ENCODE assay signal across 12 mouse cellular contexts in the genomic region with DNA sequence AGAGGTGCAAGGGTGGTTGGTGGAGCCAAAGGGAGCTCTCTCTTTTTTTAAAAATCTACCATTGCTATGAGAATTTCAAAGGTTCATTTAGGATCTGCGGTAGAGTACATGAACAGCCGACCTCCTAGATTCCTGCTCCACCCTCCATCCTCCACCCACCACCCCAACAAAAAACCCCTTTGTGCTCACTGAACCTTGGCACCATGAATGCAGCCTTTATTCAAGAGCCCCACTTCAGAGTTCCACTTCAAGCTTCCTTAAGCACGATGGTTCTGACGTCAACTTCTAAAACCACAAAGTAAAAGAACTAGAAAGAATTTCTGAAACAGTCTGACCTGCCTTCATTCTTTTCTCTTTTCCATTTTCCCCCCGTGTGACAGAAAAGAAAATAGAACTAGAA.
DNase-seq lines count a peak whose midpoint lies in the region; ATAC-seq and TF ChIP-seq lines count a peak whose summit lies in the region.
"Had no signal": no experiment of that assay in that cellular context is flagged by ENCODE, and none has a peak within 500 bp of the region (broad histone marks: within the 10 kb centered on the region; RNA-seq: fewer than 3 reads in every experiment).

No protein-coding gene starts in this region.

- no peaks in the 10 kb centered on the region for H3K36me3 ChIP-seq in midbrain, embryonic 12.5 days
- H3K36me3 ChIP-seq in midbrain, embryonic 13.5 days: no peaks in the 10 kb centered on the region
- H3K36me3 ChIP-seq in embryonic facial prominence, embryonic 12.5 days: no peaks in the 10 kb centered on the region
- H3K36me3 ChIP-seq in limb, embryonic 14.5 days (ENCODE audit: control insufficient read depth, insufficient read depth, low read length): no peaks in the 10 kb centered on the region
- no peaks in the 10 kb centered on the region for H3K36me3 ChIP-seq in stomach, embryonic 16.5 days (ENCODE audit: control insufficient read depth, insufficient read depth, low read length)
- no peaks in the 10 kb centered on the region for H3K36me3 ChIP-seq in heart, embryonic 11.5 days (ENCODE audit: control insufficient read depth, insufficient read depth, low read length)
- H3K36me3 ChIP-seq: embryonic facial prominence, embryonic 15.5 days; intestine, embryonic 15.5 days had no signal

- H3K4me1 ChIP-seq in midbrain, embryonic 12.5 days: peaks cover 6% of the 10 kb centered on the region; the same call in 1 of the 2 replicates
- H3K4me1 ChIP-seq in midbrain, embryonic 13.5 days (replicated peaks): 0 out of 2 replicates have a peak, but pooled peaks cover 2% of the 10 kb centered on the region
- H3K4me1 ChIP-seq in embryonic facial prominence, embryonic 12.5 days: peaks cover 4% of the 10 kb centered on the region; the same call in 1 of the 2 replicates
- H3K4me1 ChIP-seq in limb, embryonic 14.5 days (ENCODE audit: control insufficient read depth, insufficient read depth, low read length): peaks cover under 1% of the 10 kb centered on the region; the same call in 1 of the 2 replicates
- H3K4me1 ChIP-seq in stomach, embryonic 16.5 days (ENCODE audit: control insufficient read depth, insufficient read depth, low read length): no peaks in the 10 kb centered on the region
- H3K4me1 ChIP-seq in heart, embryonic 11.5 days (ENCODE audit: control insufficient read depth, insufficient read depth, low read length): no peaks in the 10 kb centered on the region
- H3K4me1 ChIP-seq: embryonic facial prominence, embryonic 15.5 days; intestine, embryonic 15.5 days had no signal

- no peaks in the 10 kb centered on the region for H3K27me3 ChIP-seq in midbrain, embryonic 12.5 days
- H3K27me3 ChIP-seq in midbrain, embryonic 13.5 days: no peaks in the 10 kb centered on the region
- no peaks in the 10 kb centered on the region for H3K27me3 ChIP-seq in embryonic facial prominence, embryonic 12.5 days
- no peaks in the 10 kb centered on the region for H3K27me3 ChIP-seq in limb, embryonic 14.5 days (ENCODE audit: control insufficient read depth, insufficient read depth, low read length)
- H3K27me3 ChIP-seq in stomach, embryonic 16.5 days (ENCODE audit: control insufficient read depth, insufficient read depth, low read length): no peaks in the 10 kb centered on the region
- H3K27me3 ChIP-seq in heart, embryonic 11.5 days (ENCODE audit: control insufficient read depth, insufficient read depth, low read length): no peaks in the 10 kb centered on the region
- H3K27me3 ChIP-seq: embryonic facial prominence, embryonic 15.5 days; intestine, embryonic 15.5 days had no signal

- H3K9me3 ChIP-seq in midbrain, embryonic 12.5 days: no peaks in the 10 kb centered on the region
- H3K9me3 ChIP-seq in midbrain, embryonic 13.5 days: no peaks in the 10 kb centered on the region
- no peaks in the 10 kb centered on the region for H3K9me3 ChIP-seq in embryonic facial prominence, embryonic 12.5 days
- H3K9me3 ChIP-seq in limb, embryonic 14.5 days (ENCODE audit: control insufficient read depth, low read length): no peaks in the 10 kb centered on the region
- H3K9me3 ChIP-seq in stomach, embryonic 16.5 days (replicated peaks; ENCODE audit: control insufficient read depth, low read length): no peaks in the 10 kb centered on the region
- H3K9me3 ChIP-seq in heart, embryonic 11.5 days (replicated peaks; ENCODE audit: control insufficient read depth, low read length): no peaks in the 10 kb centered on the region
- H3K9me3 ChIP-seq: embryonic facial prominence, embryonic 15.5 days; intestine, embryonic 15.5 days had no signal

- ATAC-seq in midbrain, embryonic 12.5 days (ENCODE audit: low FRiP score, low read depth): peak; percentile 83
- no peak for ATAC-seq in midbrain, embryonic 13.5 days
- no peak for ATAC-seq in embryonic facial prominence, embryonic 12.5 days (ENCODE audit: insufficient number of reproducible peaks, insufficient read depth, low FRiP score, low TSS enrichment)
- ATAC-seq in limb, embryonic 14.5 days (ENCODE audit: low FRiP score, low read depth): peak; percentile 50; the same call in 1 of the 2 replicates
- peak; percentile 62; the same call in 1 of the 2 replicates for ATAC-seq in stomach, embryonic 16.5 days (ENCODE audit: insufficient read depth, low FRiP score)
- no peak for ATAC-seq in heart, embryonic 11.5 days (replicated peaks; ENCODE audit: insufficient number of reproducible peaks, low FRiP score, low TSS enrichment)
- ATAC-seq: intestine, embryonic 15.5 days had no signal

- no peak overlapping the region for H3K4me2 ChIP-seq in midbrain, embryonic 12.5 days (replicated peaks)
- H3K4me2 ChIP-seq in midbrain, embryonic 13.5 days (replicated peaks): no peak overlapping the region
- no peak overlapping the region for H3K4me2 ChIP-seq in embryonic facial prominence, embryonic 12.5 days (replicated peaks)
- no peak overlapping the region for H3K4me2 ChIP-seq in limb, embryonic 14.5 days (replicated peaks; ENCODE audit: low read depth, low read length, severe bottlenecking)
- no peak overlapping the region for H3K4me2 ChIP-seq in stomach, embryonic 16.5 days (ENCODE audit: low read depth, low read length)
- no peak overlapping the region for H3K4me2 ChIP-seq in heart, embryonic 11.5 days
- H3K4me2 ChIP-seq: embryonic facial prominence, embryonic 15.5 days; intestine, embryonic 15.5 days had no signal

- no peak overlapping the region for H3K9ac ChIP-seq in midbrain, embryonic 12.5 days (replicated peaks)
- H3K9ac ChIP-seq in midbrain, embryonic 13.5 days (replicated peaks): no peak overlapping the region
- H3K9ac ChIP-seq in embryonic facial prominence, embryonic 12.5 days: no peak overlapping the region
- no peak overlapping the region for H3K9ac ChIP-seq in limb, embryonic 14.5 days (ENCODE audit: low read depth, low read length, severe bottlenecking)
- H3K9ac ChIP-seq in stomach, embryonic 16.5 days (ENCODE audit: low read length): no peak overlapping the region
- H3K9ac ChIP-seq in heart, embryonic 11.5 days (ENCODE audit: low read depth, low read length): no peak overlapping the region
- H3K9ac ChIP-seq: embryonic facial prominence, embryonic 15.5 days; intestine, embryonic 15.5 days had no signal

- peak; percentile 13 for DNase-seq in limb, embryonic 14.5 days (ENCODE audit: low spot score)
- DNase-seq in urinary bladder, postnatal 25 days (ENCODE audit: low spot score): no peak
- DNase-seq: gastrocnemius, postnatal 25 days; layer of hippocampus, postnatal 36 days had no signal

- H3K27ac ChIP-seq in midbrain, embryonic 12.5 days (replicated peaks): no peak overlapping the region
- H3K27ac ChIP-seq in midbrain, embryonic 13.5 days: no peak overlapping the region
- H3K27ac ChIP-seq in embryonic facial prominence, embryonic 12.5 days: peak overlapping the region; percentile 36; the same call in 1 of the 2 replicates
- peak overlapping the region; percentile 77 for H3K27ac ChIP-seq in limb, embryonic 14.5 days (replicated peaks; ENCODE audit: low read depth, low read length)
- H3K27ac ChIP-seq in stomach, embryonic 16.5 days (ENCODE audit: low read length): no peak overlapping the region
- no peak overlapping the region for H3K27ac ChIP-seq in heart, embryonic 11.5 days (ENCODE audit: low read depth, low read length)
- H3K27ac ChIP-seq: embryonic facial prominence, embryonic 15.5 days; intestine, embryonic 15.5 days had no signal

- no peak overlapping the region for H3K4me3 ChIP-seq in midbrain, embryonic 12.5 days
- H3K4me3 ChIP-seq in midbrain, embryonic 13.5 days (replicated peaks): no peak overlapping the region
- H3K4me3 ChIP-seq in embryonic facial prominence, embryonic 12.5 days: no peak overlapping the region
- no peak overlapping the region for H3K4me3 ChIP-seq in limb, embryonic 14.5 days (replicated peaks; ENCODE audit: low read length)
- no peak overlapping the region for H3K4me3 ChIP-seq in stomach, embryonic 16.5 days (replicated peaks; ENCODE audit: low read length)
- H3K4me3 ChIP-seq in heart, embryonic 11.5 days (ENCODE audit: low read depth, low read length): no peak overlapping the region
- H3K4me3 ChIP-seq: embryonic facial prominence, embryonic 15.5 days; intestine, embryonic 15.5 days; myocyte had no signal

- 17% methylated on average over 5 of the region's 5 CpGs for WGBS in midbrain, embryonic 12.5 days
- 11% methylated on average over 5 of the region's 5 CpGs for WGBS in midbrain, embryonic 13.5 days
- WGBS in embryonic facial prominence, embryonic 12.5 days: 20% methylated on average over 5 of the region's 5 CpGs
- WGBS in limb, embryonic 14.5 days: 59% methylated on average over 5 of the region's 5 CpGs
- 68% methylated on average over 5 of the region's 5 CpGs for WGBS in stomach, embryonic 16.5 days
- 70% methylated on average over 5 of the region's 5 CpGs for WGBS in heart, embryonic 11.5 days (ENCODE audit: insufficient replicate concordance)

- TF ChIP-seq POLR2A in limb, embryonic 14.5 days (IDR thresholded peaks at IDR 0.05; ENCODE audit: borderline replicate concordance, extremely low read depth, insufficient read depth, insufficient read length): no peak

Comparison
In these comparisons a context has a peak if more than half of its experiments do, and no peak if none do; other contexts are left out.
1. ATAC-seq: peak in midbrain, embryonic 12.5 days (single experiment), limb, embryonic 14.5 days (single experiment) and stomach, embryonic 16.5 days (single experiment); none in midbrain, embryonic 13.5 days (single experiment), embryonic facial prominence, embryonic 12.5 days (single experiment) and heart, embryonic 11.5 days (single experiment).
2. H3K27ac ChIP-seq: peak in embryonic facial prominence, embryonic 12.5 days (single experiment) and limb, embryonic 14.5 days (single experiment); none in midbrain, embryonic 12.5 days (single experiment), midbrain, embryonic 13.5 days (single experiment), stomach, embryonic 16.5 days (single experiment) and heart, embryonic 11.5 days (single experiment).